Mouse (Mus musculus) stomach, postnatal 0 days (tissue): Measurements from ENCODE around the gene Pitpnm3.

Source experiments
- CTCF ChIP-seq: IDR thresholded peaks from 2 replicates; pipeline ENCODE4 v1.5.1; 2016; ENCODE audit warnings: antibody characterized with exemption, low read depth, mild to moderate bottlenecking, moderate library complexity
- EP300 ChIP-seq: optimal IDR thresholded peaks from 2 replicates; pipeline ENCODE3; 2016; ENCODE audit warnings: antibody characterized with exemption

- TF ChIP-seq CTCF (no peak), EP300 (no peak)
Measured at GRCm38 (mm10) chr11:72064414-72064813, 71.2 kb downstream of the Pitpnm3 start.
